Mouse (Mus musculus) T-helper 1 cell (primary cell): Measurements from ENCODE around the gene Serf2.
"Not testable (repeated sequence)": the region's sequence is repeated elsewhere in the genome, so short reads cannot be mapped to it uniquely, and the experiment has no call there.

Experiments used
- in situ Hi-C: fragments of 300-600 bp; cut with MboI, MseI; formaldehyde crosslinking; loops from one replicate; pipeline ENCODE4 v1.15.1; 2025; ENCODE audit warnings: high pct_unique_total_duplicates

The Serf2 gene

GRCm38 (mm10) chr2:121446506-121446905 lies 2.5 kb upstream of the Serf2 start:
- in situ Hi-C loops, result no loop called here

- in situ Hi-C loops, result no loop called here
Measured at GRCm38 (mm10) chr2:121447006-121447405, 2.0 kb upstream of the Serf2 start.

GRCm38 (mm10) chr2:121448136-121448535 lies 859 bp upstream of the Serf2 start:
- in situ Hi-C loops, result no loop called here

- in situ Hi-C loops, result loop anchor here (25.0 kb wide), 1 partner anchor 1288 kb away; the partner anchor contains the start of gene Bloc1s6
Measured at GRCm38 (mm10) chr2:121449545-121450011, 583 bp downstream of the Serf2 start.

- in situ Hi-C loops, result loop anchor here (25.0 kb wide), 1 partner anchor 1287 kb away; the partner anchor contains the start of gene Bloc1s6
Measured at GRCm38 (mm10) chr2:121450093-121450492, 1.1 kb downstream of the Serf2 start.

GRCm38 (mm10) chr2:121452361-121452760 lies 3.4 kb downstream of the Serf2 start:
- in situ Hi-C loops, result loop anchor here (25.0 kb wide), 1 partner anchor 1285 kb away; the partner anchor contains the start of gene Bloc1s6

- in situ Hi-C loops, result loop anchor here (25.0 kb wide), 1 partner anchor 1284 kb away; the partner anchor contains the start of gene Bloc1s6
Measured at GRCm38 (mm10) chr2:121452990-121453389, 4.0 kb downstream of the Serf2 start, which contains the start of gene Hypk. Gene Hypk (plus strand): TSS chr2:121453290.

GRCm38 (mm10) chr2:121453917-121454316 lies 4.9 kb downstream of the Serf2 start:
- in situ Hi-C loops, result loop anchor here (25.0 kb wide), 1 partner anchor 1283 kb away; the partner anchor contains the start of gene Bloc1s6

GRCm38 (mm10) chr2:121455534-121455933 lies 6.5 kb downstream of the Serf2 start:
- in situ Hi-C loops, result loop anchor here (5.0 to 25.0 kb wide), 2 partner anchors 37 to 1282 kb away; partner anchors contain the start of gene Bloc1s6

GRCm38 (mm10) chr2:121456692-121457642 lies 8.0 kb downstream of the Serf2 start, which contains the start of gene Serinc4:
Gene Serinc4 (minus strand): TSS chr2:121456781.
- in situ Hi-C loops, result loop anchor here (5.0 to 25.0 kb wide), 2 partner anchors 35 to 1280 kb away; partner anchors contain the start of gene Bloc1s6

- in situ Hi-C loops, result loop anchor here (25.0 kb wide), 1 partner anchor 1277 kb away; the partner anchor contains the start of gene Bloc1s6
Measured at GRCm38 (mm10) chr2:121460071-121460470, 11.1 kb downstream of the Serf2 start.

GRCm38 (mm10) chr2:121468982-121469381 lies 20.0 kb downstream of the Serf2 start:
- in situ Hi-C loops, result loop anchor here (25.0 kb wide), 1 partner anchor 1268 kb away; the partner anchor contains the start of gene Bloc1s6

- in situ Hi-C loops, result loop anchor here (5.0 to 25.0 kb wide), 2 partner anchors 35 to 1265 kb away; partner anchors contain the start of genes Bloc1s6, Mfap1a and Wdr76
Measured at GRCm38 (mm10) chr2:121472783-121473182, 23.8 kb downstream of the Serf2 start.

GRCm38 (mm10) chr2:121473301-121474179 lies 24.5 kb downstream of the Serf2 start, which contains the start of gene Mfap1b:
Gene Mfap1b (minus strand): TSS chr2:121474067.
- in situ Hi-C loops, result loop anchor here (5.0 to 25.0 kb wide), 2 partner anchors 34 to 1264 kb away; partner anchors contain the start of genes Bloc1s6, Mfap1a and Wdr76

GRCm38 (mm10) chr2:121474180-121474535 lies 25.2 kb downstream of the Serf2 start:
- in situ Hi-C loops, result loop anchor here (5.0 to 25.0 kb wide), 2 partner anchors 33 to 1263 kb away; partner anchors contain the start of genes Bloc1s6, Mfap1a and Wdr76

GRCm38 (mm10) chr2:121475306-121475705 lies 26.3 kb downstream of the Serf2 start:
- in situ Hi-C loops, result not testable (repeated sequence)

- in situ Hi-C loops, result no loop called here
Measured at GRCm38 (mm10) chr2:121477491-121478266, 28.7 kb downstream of the Serf2 start.

- in situ Hi-C loops, result no loop called here
Measured at GRCm38 (mm10) chr2:121480498-121480897, 31.5 kb downstream of the Serf2 start.

GRCm38 (mm10) chr2:121480916-121481315 lies 31.9 kb downstream of the Serf2 start:
- in situ Hi-C loops, result not testable (repeated sequence)

- in situ Hi-C loops, result no loop called here
Measured at GRCm38 (mm10) chr2:121483576-121483975, 34.6 kb downstream of the Serf2 start.
